Mouse (Mus musculus) heart, adult 2 months (tissue): ENCODE measurements around the gene Tc2n. TPM values are rescaled to one million over a fixed set of nuclear protein-coding genes. Genes with fewer than 3 reads are reported as not detected.
A peak's percentile ranks its signal among the peaks of the same experiment; 100 is the strongest.
"Not testable (repeated sequence)": the region's sequence is repeated elsewhere in the genome, so short reads cannot be mapped to it uniquely, and the experiment has no call there.

Experiments
- DNase-seq, 2 experiments: peaks; one replicate each; pipeline ENCODE4 v3.0.0; 2021
- H3K27ac ChIP-seq: fragments of 200-600 bp; 2 replicates; pipeline ENCODE4 v1.8.1; 2022
- H3K27me3 ChIP-seq: fragments of 200-500 bp; 2 replicates; pipeline ENCODE4 v1.6.1; 2012; ENCODE audit warnings: mild to moderate bottlenecking, low read length, inconsistent platforms, mixed read lengths; ENCODE audit not compliant: control insufficient read depth, insufficient read depth
- H3K36me3 ChIP-seq: fragments of 200-500 bp; 2 replicates; pipeline ENCODE4 v1.6.1; 2012; ENCODE audit warnings: low read length, inconsistent platforms; ENCODE audit not compliant: control insufficient read depth, insufficient read depth
- H3K4me1 ChIP-seq: fragments of 200-500 bp; 2 replicates; pipeline ENCODE4 v1.6.1; 2011; ENCODE audit warnings: low read length; ENCODE audit not compliant: control insufficient read depth, insufficient read depth
- H3K4me3 ChIP-seq: fragments of 200-600 bp; 2 replicates; pipeline ENCODE4 v1.8.1; 2022
- H3K79me2 ChIP-seq: fragments of 200-500 bp; replicated peaks from 2 replicates; pipeline ENCODE4 v1.6.1; 2012; ENCODE audit warnings: mild to moderate bottlenecking, inconsistent platforms, low read length, moderate library complexity, mixed read lengths; ENCODE audit not compliant: control insufficient read depth, insufficient read depth
- H3K9ac ChIP-seq: fragments of 200-500 bp; 2 replicates; pipeline ENCODE4 v1.6.1; 2012; ENCODE audit warnings: low read depth, mild to moderate bottlenecking, control low read depth, inconsistent platforms, low read length, mixed read lengths
- CTCF ChIP-seq: fragments of 200-600 bp; IDR thresholded peaks from 2 replicates; pipeline ENCODE4 v1.8.1; 2022; ENCODE audit warnings: antibody characterized with exemption, mild to moderate bottlenecking, moderate library complexity
- intact Hi-C: fragments of 180-260 bp; cut with DNase I; formaldehyde crosslinking; loops from one replicate; pipeline ENCODE4 v1.15.1; 2025
- polyA plus RNA-seq: library from polyadenylated mRNA; depleted of rRNA; stranded (reverse); fragments of >200 nt; gene quantifications from 2 replicates; pipeline ENCODE4 v1.2.3, GENCODE M21; 2012; rRNA removed
- total RNA-seq, 2 experiments: library from RNA; stranded (reverse); gene quantifications; 2 replicates each; pipeline ENCODE4 v1.2.3; 2021

Tc2n gene
- total and polyA plus RNA-seq, 3 experiments, result 0.06 to 0.59 (median 0.34) TPM

GRCm38 (mm10) chr12:101606622-101607021 lies 111.7 kb downstream of the Tc2n start:
- H3K27me3 ChIP-seq, DNase-seq, H3K9ac ChIP-seq, intact Hi-C loops, H3K36me3 ChIP-seq, H3K4me1 ChIP-seq, H3K4me3 ChIP-seq, H3K79me2 ChIP-seq, H3K27ac ChIP-seq: not testable (repeated sequence)
- peak; percentile 30 for TF ChIP-seq CTCF

Other genes starting within 250 kb of the Tc2n start
- gene Fbln5, start 100.5 kb upstream of the Tc2n start, total RNA-seq, result 10 to 100 TPM; 23.4 to 26.9 TPM
- gene Fbln5, start 100.5 kb upstream of the Tc2n start, polyA plus RNA-seq, result 40.4 and 60.4 TPM in 2 replicates
- 10 to 100 TPM; 36.6 to 40.0 TPM for gene Trip11, start 194.7 kb upstream of the Tc2n start, total RNA-seq
- gene Trip11, start 194.7 kb upstream of the Tc2n start, polyA plus RNA-seq, result 4.7 and 9.5 TPM in 2 replicates
- gene Atxn3, start 239.7 kb upstream of the Tc2n start, total RNA-seq, result 10 to 100 TPM in 1 of 2 experiments, 1 to 10 TPM in 1; 7.2 to 10.2 TPM
- gene Atxn3, start 239.7 kb upstream of the Tc2n start, polyA plus RNA-seq, result 2.6 and 5.9 TPM in 2 replicates